Mouse (Mus musculus): ENCODE measurements at regions not wholly inside any gene's neighbourhood (a gene's known extent, or its start where the extent isn't known, plus 50 kb on each side); places are given as distances from the start of the nearest gene placed in this dataset.

- H3K9me3 ChIP-seq (ENCODE audit: control insufficient read depth, low read length), result no peaks in the 10 kb centered on the region
- no peaks in the 10 kb centered on the region; the same call in 1 of the 2 replicates for H3K4me1 ChIP-seq (replicated peaks; ENCODE audit: control insufficient read depth, insufficient read depth, low read length)
- H3K4me3 ChIP-seq (replicated peaks; ENCODE audit: low read length), result no peak overlapping the region
- ATAC-seq, result no peak
- H3K4me2 ChIP-seq (ENCODE audit: low read length), result no peak overlapping the region
- WGBS, result 94% methylated on average over 2 of the region's 2 CpGs
- H3K36me3 ChIP-seq (ENCODE audit: control insufficient read depth, insufficient read depth), result no peaks in the 10 kb centered on the region
- H3K9ac ChIP-seq (replicated peaks; ENCODE audit: low read depth, low read length), result no peak overlapping the region
- H3K27ac ChIP-seq (ENCODE audit: low read length), result no peak overlapping the region
- no peaks in the 10 kb centered on the region for H3K27me3 ChIP-seq (replicated peaks; ENCODE audit: control insufficient read depth, insufficient read depth, low read length)
Measured at GRCm38 (mm10) chr9:85382413-85382812, 55.3 kb upstream of the Tent5a start.

GRCm38 (mm10) chr9:85380756-85381155 is 53.6 kb upstream of the Tent5a start:
- no peak overlapping the region for H3K9ac ChIP-seq (replicated peaks; ENCODE audit: low read depth, low read length)
- H3K27ac ChIP-seq (ENCODE audit: low read length), result no peak overlapping the region
- 76% methylated on average over 5 of the region's 5 CpGs for WGBS
- H3K9me3 ChIP-seq (ENCODE audit: control insufficient read depth, low read length), result no peaks in the 10 kb centered on the region
- no peak for ATAC-seq
- no peaks in the 10 kb centered on the region for H3K27me3 ChIP-seq (replicated peaks; ENCODE audit: control insufficient read depth, insufficient read depth, low read length)
- no peak overlapping the region for H3K4me2 ChIP-seq (ENCODE audit: low read length)
- H3K4me1 ChIP-seq (replicated peaks; ENCODE audit: control insufficient read depth, insufficient read depth, low read length), result no peaks in the 10 kb centered on the region; the same call in 1 of the 2 replicates
- H3K4me3 ChIP-seq (replicated peaks; ENCODE audit: low read length), result no peak overlapping the region
- no peaks in the 10 kb centered on the region for H3K36me3 ChIP-seq (ENCODE audit: control insufficient read depth, insufficient read depth)

GRCm38 (mm10) chr9:85379135-85379534 is 52.0 kb upstream of the Tent5a start:
- no peak overlapping the region for H3K4me2 ChIP-seq (ENCODE audit: low read length)
- H3K36me3 ChIP-seq (ENCODE audit: control insufficient read depth, insufficient read depth), result no peaks in the 10 kb centered on the region
- H3K27ac ChIP-seq (ENCODE audit: low read length), result no peak overlapping the region
- ATAC-seq, result no peak
- no peak overlapping the region for H3K4me3 ChIP-seq (replicated peaks; ENCODE audit: low read length)
- 88% methylated on average over 2 of the region's 2 CpGs for WGBS
- H3K9me3 ChIP-seq (ENCODE audit: control insufficient read depth, low read length), result no peaks in the 10 kb centered on the region
- no peaks in the 10 kb centered on the region for H3K27me3 ChIP-seq (replicated peaks; ENCODE audit: control insufficient read depth, insufficient read depth, low read length)
- H3K4me1 ChIP-seq (replicated peaks; ENCODE audit: control insufficient read depth, insufficient read depth, low read length), result no peaks in the 10 kb centered on the region; the same call in 1 of the 2 replicates
- no peak overlapping the region for H3K9ac ChIP-seq (replicated peaks; ENCODE audit: low read depth, low read length)
